Mouse (Mus musculus) liver, postnatal 0 days (tissue): ENCODE results near the gene Hhat.

ENCODE experiments used
- CTCF ChIP-seq: sonication (generic); IDR thresholded peaks from 2 replicates; pipeline ENCODE4 v1.5.1; 2016; ENCODE audit warnings: antibody characterized with exemption, low read depth
- EP300 ChIP-seq: IDR thresholded peaks from 2 replicates; pipeline ENCODE4 v1.6.1; 2016; ENCODE audit warnings: antibody characterized with exemption, low read depth, mild to moderate bottlenecking

DNA sequence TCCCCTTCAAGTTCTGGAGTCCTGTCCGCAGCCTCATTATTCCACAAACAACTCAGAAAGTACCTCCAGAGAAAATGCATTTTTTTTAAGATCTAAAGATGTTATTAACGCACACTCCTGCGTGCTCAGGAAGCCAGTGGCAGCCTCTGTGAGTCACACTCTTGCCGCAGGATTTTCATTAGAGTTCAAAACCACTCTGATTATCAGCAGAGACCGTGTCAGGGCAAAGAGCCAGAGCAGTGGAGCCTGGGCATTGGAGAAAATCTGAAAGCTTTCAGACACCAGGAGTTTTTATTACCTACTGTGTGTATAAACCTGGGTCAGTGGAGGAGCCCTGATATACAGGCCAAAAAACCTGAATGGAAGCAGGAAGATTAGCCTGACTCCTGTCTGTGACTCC lies 292.8 kb downstream of the Hhat start:
- no peak for TF ChIP-seq CTCF
- TF ChIP-seq EP300 = no peak
